Mouse (Mus musculus): Measurements from ENCODE around the gene Acer3. TPM values are rescaled to one million over a fixed set of nuclear protein-coding genes. Genes with fewer than 3 reads are reported as not detected.
A peak's percentile ranks its signal among the peaks of the same experiment; 100 is the strongest.
"Not testable (repeated sequence)": the region's sequence is repeated elsewhere in the genome, so short reads cannot be mapped to it uniquely, and the experiment has no call there.

Gene Acer3
- polyA plus RNA-seq, 1 experiment, result not detected

DNA sequence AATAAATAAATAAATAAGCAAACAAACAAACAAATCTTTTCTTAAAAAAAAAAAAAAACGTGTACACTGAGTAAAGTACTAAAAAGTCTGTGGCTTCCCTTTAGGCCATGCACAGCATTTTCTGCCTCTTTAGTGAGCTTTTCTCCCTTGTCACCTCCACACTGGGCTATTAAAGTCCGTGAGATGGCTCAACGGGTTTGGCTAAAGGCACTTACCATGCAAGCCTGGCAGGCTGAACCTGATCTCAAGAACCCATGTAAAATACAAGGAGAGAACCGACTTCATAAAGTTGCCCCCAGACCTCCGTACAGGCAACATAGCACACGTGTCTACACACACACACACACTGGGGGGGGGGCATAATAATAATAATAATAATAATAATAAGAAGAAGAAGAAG lies 10.7 kb downstream of the Acer3 start:
- H3K4me1 ChIP-seq (ENCODE audit: control insufficient read depth, insufficient read depth, low read length), result peaks cover 4% of the 10 kb centered on the region; the same call in 1 of the 2 replicates
- no peak overlapping the region for H3K4me3 ChIP-seq (ENCODE audit: insufficient read depth, low read depth, low read length)
- TF ChIP-seq POLR2A (IDR thresholded peaks at IDR 0.05; ENCODE audit: insufficient read depth, low read depth, low read length), result no peak
- 71% methylated on average over 6 of the region's 6 CpGs for WGBS
- no peak overlapping the region for H3K27ac ChIP-seq (ENCODE audit: insufficient read depth, low read depth, low read length)

DNA sequence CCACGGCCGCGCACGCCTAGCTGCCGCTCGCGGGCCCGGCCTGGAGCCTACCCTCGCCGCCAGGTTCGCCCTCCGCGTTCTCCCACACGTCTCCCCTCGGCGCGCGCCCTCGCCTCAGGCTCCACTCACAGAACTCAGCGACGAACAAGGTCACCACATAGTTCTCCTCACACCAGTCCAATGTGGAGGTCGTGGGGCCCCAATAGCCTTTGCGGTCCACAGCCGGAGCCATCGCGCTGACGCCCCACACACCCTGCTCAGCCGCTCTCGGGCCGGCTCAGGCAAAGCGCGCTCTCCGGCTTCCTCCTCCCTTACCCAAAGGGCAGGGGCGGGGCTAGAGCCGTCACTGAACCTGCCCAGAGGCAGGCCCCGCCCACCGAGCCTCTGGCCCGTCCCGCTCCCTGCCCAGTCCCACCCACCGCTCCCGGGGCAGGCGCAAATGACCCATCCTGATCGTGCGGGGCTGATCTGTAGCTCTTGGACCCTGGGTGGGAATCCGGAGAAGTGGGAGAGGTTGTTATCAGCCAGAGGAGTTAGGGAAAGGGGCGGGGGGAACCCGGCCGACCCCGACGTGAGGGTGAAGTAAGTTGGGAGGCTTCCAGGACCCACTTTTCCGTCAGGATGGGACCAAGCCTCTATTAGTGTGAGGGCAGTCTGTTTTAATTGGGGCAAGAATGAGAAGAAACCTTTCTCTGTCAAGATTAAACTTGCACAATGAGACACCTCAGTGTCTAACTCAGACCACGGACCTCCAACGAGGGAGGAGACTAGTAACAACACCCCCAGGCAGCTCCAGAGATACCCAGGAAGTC lies 11.6 kb downstream of the Acer3 start:
- Histone ChIP-seq H3K27ac (ENCODE audit: insufficient read depth, low read depth, low read length) (peak overlapping the region; percentile 36; the same call in 1 of the 2 replicates), H3K4me1 (ENCODE audit: control insufficient read depth, insufficient read depth, low read length) (peaks cover 4% of the 10 kb centered on the region; the same call in 1 of the 2 replicates), H3K4me3 (ENCODE audit: insufficient read depth, low read depth, low read length) (peak overlapping the region; percentile 90)
- no peak for TF ChIP-seq CTCF (IDR thresholded peaks at IDR 0.05; ENCODE audit: insufficient read depth, low read depth, low read length)
- TF ChIP-seq POLR2A (IDR thresholded peaks at IDR 0.05; ENCODE audit: insufficient read depth, low read depth, low read length), result peak; percentile 90
- under 1% methylated on average over 53 of the region's 53 CpGs for WGBS

- WGBS, result under 1% methylated on average over 33 of the region's 33 CpGs
- peak overlapping the region; percentile 90 for H3K4me3 ChIP-seq (ENCODE audit: insufficient read depth, low read depth, low read length)
- no peak for TF ChIP-seq POLR2A (IDR thresholded peaks at IDR 0.05; ENCODE audit: insufficient read depth, low read depth, low read length)
- no peak for TF ChIP-seq CTCF (IDR thresholded peaks at IDR 0.05; ENCODE audit: insufficient read depth, low read depth, low read length)
- H3K27ac ChIP-seq (ENCODE audit: insufficient read depth, low read depth, low read length), result no peak overlapping the region
- peaks cover 4% of the 10 kb centered on the region; the same call in 1 of the 2 replicates for H3K4me1 ChIP-seq (ENCODE audit: control insufficient read depth, insufficient read depth, low read length)
These were observed 12.3 kb downstream of the Acer3 start for GRCm38 (mm10) chr7:98308607-98309218.

DNA sequence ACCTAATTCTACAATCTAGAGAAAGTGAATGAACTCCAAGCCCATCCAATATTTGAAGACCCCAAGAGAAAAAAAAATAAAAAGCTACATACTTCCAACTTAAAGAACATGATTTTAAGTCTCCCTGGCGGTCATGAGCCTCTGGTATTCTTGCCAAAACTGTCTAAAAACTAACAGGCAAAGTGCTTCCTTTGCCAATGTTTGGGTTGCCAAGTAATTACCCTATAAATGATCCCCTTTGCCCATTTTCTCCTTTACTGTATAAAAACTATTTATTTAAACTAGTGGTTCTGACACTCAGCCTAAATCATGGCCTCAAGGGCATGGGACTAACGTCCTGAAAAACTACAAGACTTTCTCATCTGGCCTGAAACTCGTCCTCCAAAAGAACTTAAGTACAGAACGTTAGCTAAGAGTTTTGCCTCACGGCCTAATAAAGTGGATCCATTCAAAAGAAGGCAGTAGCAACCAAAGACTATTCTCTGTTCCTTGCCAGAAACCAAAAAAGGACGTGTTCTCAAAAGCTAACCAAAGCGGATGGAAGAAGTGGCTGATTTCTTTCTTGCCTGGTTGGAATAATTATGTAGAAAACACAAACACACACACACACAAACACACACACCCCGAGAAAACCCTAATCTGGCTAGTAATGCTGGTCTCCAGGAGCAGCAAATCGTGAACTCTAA lies 12.9 kb downstream of the Acer3 start:
- H3K4me1 ChIP-seq (ENCODE audit: control insufficient read depth, insufficient read depth, low read length), result peaks cover 4% of the 10 kb centered on the region; the same call in 1 of the 2 replicates
- no peak overlapping the region for H3K27ac ChIP-seq (ENCODE audit: insufficient read depth, low read depth, low read length)
- 29% methylated on average over 9 of the region's 9 CpGs for WGBS
- TF ChIP-seq CTCF (IDR thresholded peaks at IDR 0.05; ENCODE audit: insufficient read depth, low read depth, low read length), result no peak
- no peak for TF ChIP-seq POLR2A (IDR thresholded peaks at IDR 0.05; ENCODE audit: insufficient read depth, low read depth, low read length)
- H3K4me3 ChIP-seq (ENCODE audit: insufficient read depth, low read depth, low read length), result no peak overlapping the region

- WGBS, result 70% methylated on average over 2 of the region's 2 CpGs
- TF ChIP-seq CTCF (IDR thresholded peaks at IDR 0.05; ENCODE audit: insufficient read depth, low read depth, low read length), result no peak
- no peak for TF ChIP-seq POLR2A (IDR thresholded peaks at IDR 0.05; ENCODE audit: insufficient read depth, low read depth, low read length)
- H3K4me1 ChIP-seq (ENCODE audit: control insufficient read depth, insufficient read depth, low read length), result peaks cover 4% of the 10 kb centered on the region; the same call in 1 of the 2 replicates
- H3K27ac ChIP-seq (ENCODE audit: insufficient read depth, low read depth, low read length), result no peak overlapping the region
- no peak overlapping the region for H3K4me3 ChIP-seq (ENCODE audit: insufficient read depth, low read depth, low read length)
These were observed 13.6 kb downstream of the Acer3 start for GRCm38 (mm10) chr7:98307411-98307810.

GRCm38 (mm10) chr7:98292901-98293300 lies 28.1 kb downstream of the Acer3 start:
- no peaks in the 10 kb centered on the region for H3K4me1 ChIP-seq (ENCODE audit: control insufficient read depth, insufficient read depth, low read length)
- H3K27ac ChIP-seq (ENCODE audit: insufficient read depth, low read depth, low read length), result no peak overlapping the region
- H3K4me3 ChIP-seq (ENCODE audit: insufficient read depth, low read depth, low read length), result no peak overlapping the region
- TF ChIP-seq POLR2A (IDR thresholded peaks at IDR 0.05; ENCODE audit: insufficient read depth, low read depth, low read length), result no peak
- no peak for TF ChIP-seq CTCF (IDR thresholded peaks at IDR 0.05; ENCODE audit: insufficient read depth, low read depth, low read length)
- WGBS, result 94% methylated on average over 1 of the region's 1 CpGs

DNA sequence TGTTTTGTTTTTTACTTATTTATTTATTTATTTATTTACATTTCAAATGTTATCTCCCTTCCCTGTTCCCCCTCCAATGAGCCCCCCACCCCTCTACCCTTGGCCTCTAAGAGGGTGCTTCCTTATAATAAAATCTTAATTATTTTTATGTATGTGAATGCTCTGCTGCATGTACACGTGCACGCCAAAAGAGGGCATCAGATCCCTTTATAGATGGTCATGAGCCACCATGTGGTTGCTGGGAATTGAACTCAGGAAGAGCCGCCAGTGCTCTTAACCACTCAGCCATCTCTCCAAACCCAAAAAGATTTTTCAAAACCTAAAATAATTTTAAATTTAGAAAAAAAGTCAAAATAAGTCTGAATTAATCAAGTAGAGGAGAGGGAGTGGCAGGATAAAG lies 31.4 kb downstream of the Acer3 start:
- Histone ChIP-seq H3K27ac (ENCODE audit: insufficient read depth, low read depth, low read length) (no peak overlapping the region), H3K4me3 (ENCODE audit: insufficient read depth, low read depth, low read length) (no peak overlapping the region), H3K4me1 (ENCODE audit: control insufficient read depth, insufficient read depth, low read length) (no peaks in the 10 kb centered on the region)
- no peak for TF ChIP-seq POLR2A (IDR thresholded peaks at IDR 0.05; ENCODE audit: insufficient read depth, low read depth, low read length)
- TF ChIP-seq CTCF (IDR thresholded peaks at IDR 0.05; ENCODE audit: insufficient read depth, low read depth, low read length), result no peak
- 47% methylated on average over 3 of the region's 3 CpGs for WGBS

GRCm38 (mm10) chr7:98276263-98276662 lies 44.7 kb downstream of the Acer3 start:
- no peak for TF ChIP-seq CTCF (IDR thresholded peaks at IDR 0.05; ENCODE audit: insufficient read depth, low read depth, low read length)
- TF ChIP-seq POLR2A (IDR thresholded peaks at IDR 0.05; ENCODE audit: insufficient read depth, low read depth, low read length), result no peak
- no peak overlapping the region for H3K4me3 ChIP-seq (ENCODE audit: insufficient read depth, low read depth, low read length)

DNA sequence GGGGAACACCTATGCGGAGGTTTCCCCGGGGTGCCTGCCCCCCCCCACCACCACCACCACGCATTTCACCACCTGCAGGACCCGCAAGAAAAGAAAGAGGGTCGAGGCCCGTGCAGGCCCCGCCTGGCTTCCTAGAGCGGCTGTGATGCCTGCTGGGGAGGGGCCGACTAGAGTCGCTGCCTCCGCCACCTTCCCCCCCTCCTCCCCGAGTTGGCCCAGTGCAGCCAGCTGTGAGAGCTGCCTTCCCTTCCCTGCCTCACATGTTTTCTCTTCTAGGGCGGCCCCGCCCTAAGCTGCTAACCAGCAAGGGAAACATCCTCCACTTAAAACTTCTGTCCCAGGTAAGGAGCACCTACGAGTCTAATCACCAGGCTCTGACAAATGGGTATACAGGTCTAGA lies 52.8 kb downstream of the Acer3 start:
- not testable (repeated sequence) for H3K27ac ChIP-seq (ENCODE audit: insufficient read depth, low read depth, low read length); H3K4me3 ChIP-seq (ENCODE audit: insufficient read depth, low read depth, low read length); H3K4me1 ChIP-seq (ENCODE audit: control insufficient read depth, insufficient read depth, low read length)
- 45% methylated on average over 15 of the region's 15 CpGs for WGBS

More at GRCm38 (mm10) chr7:98276263-98276662, 44.7 kb downstream of the Acer3 start:
- Histone ChIP-seq H3K4me1 (ENCODE audit: control insufficient read depth, insufficient read depth, low read length) (no peaks in the 10 kb centered on the region), H3K27ac (ENCODE audit: insufficient read depth, low read depth, low read length) (no peak overlapping the region)

Data from olfactory bulb, adult 2 months (tissue).